Mouse (Mus musculus) right cerebral cortex, adult 18-20 months (tissue): ENCODE measurements around the gene Slc35a5.
A peak's percentile ranks its signal among the peaks of the same experiment; 100 is the strongest.

Experiments
- DNase-seq: peaks from one replicate; pipeline ENCODE4 v3.0.0; 2022; ENCODE audit warnings: mixed read lengths

Slc35a5 gene

GRCm38 (mm10) chr16:45110498-45110897 lies 48.0 kb downstream of the Slc35a5 start:
- DNase-seq, result no peak

- no peak for DNase-seq
These were observed 50.2 kb downstream of the Slc35a5 start for GRCm38 (mm10) chr16:45108203-45108878.

GRCm38 (mm10) chr16:45104993-45105392 lies 53.5 kb downstream of the Slc35a5 start:
- peak; percentile 35 for DNase-seq

GRCm38 (mm10) chr16:45100892-45101291 lies 57.6 kb downstream of the Slc35a5 start:
- no peak for DNase-seq

GRCm38 (mm10) chr16:45098886-45099210 lies 59.7 kb downstream of the Slc35a5 start:
- DNase-seq, result no peak

GRCm38 (mm10) chr16:45098186-45098885 lies 60.2 kb downstream of the Slc35a5 start:
- DNase-seq, result no peak

- DNase-seq, result no peak
These were observed 61.0 kb downstream of the Slc35a5 start for GRCm38 (mm10) chr16:45097467-45097866.

- no peak for DNase-seq
These were observed 62.7 kb downstream of the Slc35a5 start for GRCm38 (mm10) chr16:45095561-45096482.

- no peak for DNase-seq
These were observed 63.5 kb downstream of the Slc35a5 start for GRCm38 (mm10) chr16:45095030-45095429.

- DNase-seq, result no peak
These were observed 64.3 kb downstream of the Slc35a5 start for GRCm38 (mm10) chr16:45094136-45094756.

- no peak for DNase-seq
These were observed 65.3 kb downstream of the Slc35a5 start, which contains the start of gene Ccdc80 for GRCm38 (mm10) chr16:45093137-45093731. Ccdc80 (plus strand) TSS chr16:45093402.

GRCm38 (mm10) chr16:45090005-45090404 lies 68.5 kb downstream of the Slc35a5 start:
- DNase-seq, result peak; percentile 75
